Mouse (Mus musculus) testis, adult 2 months (tissue): ENCODE measurements around the gene Polr3g. TPM values are rescaled to one million over a fixed set of nuclear protein-coding genes. Genes with fewer than 3 reads are reported as not detected.
"Not testable (repeated sequence)": the region's sequence is repeated elsewhere in the genome, so short reads cannot be mapped to it uniquely, and the experiment has no call there.

Experiments
- H3K27ac ChIP-seq: fragments of 200-500 bp; 2 replicates; pipeline ENCODE4 v1.5.1; 2012; ENCODE audit warnings: low read depth, low read length; ENCODE audit not compliant: control insufficient read depth, insufficient read depth
- H3K27me3 ChIP-seq: fragments of 200-500 bp; 2 replicates; pipeline ENCODE4 v1.6.1; 2012; ENCODE audit warnings: mild to moderate bottlenecking, low read length, moderate library complexity; ENCODE audit not compliant: control insufficient read depth, insufficient read depth
- H3K36me3 ChIP-seq: fragments of 200-500 bp; 2 replicates; pipeline ENCODE4 v1.6.1; 2012; ENCODE audit warnings: mild to moderate bottlenecking, low read length; ENCODE audit not compliant: control insufficient read depth, insufficient read depth
- H3K4me1 ChIP-seq: fragments of 200-500 bp; 2 replicates; pipeline ENCODE4 v1.6.1; 2012; ENCODE audit warnings: low read length; ENCODE audit not compliant: control insufficient read depth, insufficient read depth
- H3K4me3 ChIP-seq: fragments of 200-500 bp; 2 replicates; pipeline ENCODE4 v1.5.1; 2012; ENCODE audit warnings: low read depth, mild to moderate bottlenecking, low read length, moderate library complexity, mixed read lengths; ENCODE audit not compliant: control insufficient read depth
- CTCF ChIP-seq: fragments of 200-500 bp; IDR thresholded peaks from 2 replicates; pipeline ENCODE4 v1.5.1; 2012; ENCODE audit warnings: low read depth, mild to moderate bottlenecking, inconsistent platforms, low read length, moderate library complexity; ENCODE audit not compliant: control insufficient read depth, insufficient read depth, insufficient replicate concordance
- POLR2A ChIP-seq: fragments of 200-500 bp; IDR thresholded peaks from 2 replicates; pipeline ENCODE4 v1.6.1; 2012; ENCODE audit warnings: low read depth, mild to moderate bottlenecking, inconsistent platforms, low read length, moderate library complexity; ENCODE audit not compliant: control insufficient read depth
- polyA plus RNA-seq: library from polyadenylated mRNA; depleted of rRNA; stranded (reverse); fragments of >200 nt; gene quantifications from 2 replicates; pipeline ENCODE4 v1.2.3, GENCODE M21; 2012; rRNA removed

Polr3g gene
- polyA plus RNA-seq, 1 experiment, result 7.7 TPM

GRCm38 (mm10) chr13:81629395-81629794 lies 81.4 kb downstream of the Polr3g start:
- Histone ChIP-seq H3K4me3 (no peak overlapping the region), H3K4me1 (peaks cover 8% of the 10 kb centered on the region), H3K36me3 (no peaks in the 10 kb centered on the region), H3K27me3 (no peaks in the 10 kb centered on the region), H3K27ac (no peak overlapping the region)
- no peak for TF ChIP-seq POLR2A
- no peak for TF ChIP-seq CTCF

- Histone ChIP-seq H3K4me3 (no peak overlapping the region), H3K4me1 (peaks cover 8% of the 10 kb centered on the region), H3K27me3 (no peaks in the 10 kb centered on the region), H3K27ac (no peak overlapping the region), H3K36me3 (no peaks in the 10 kb centered on the region)
- TF ChIP-seq CTCF (no peak), POLR2A (no peak)
These were observed 82.1 kb downstream of the Polr3g start for GRCm38 (mm10) chr13:81628631-81629190.

GRCm38 (mm10) chr13:81627861-81628260 lies 83.0 kb downstream of the Polr3g start:
- H3K36me3 ChIP-seq, H3K27ac ChIP-seq, H3K4me1 ChIP-seq, H3K27me3 ChIP-seq, H3K4me3 ChIP-seq: not testable (repeated sequence)

Other genes starting within 250 kb of the Polr3g start
- gene Adgrv1, start 77.9 kb downstream of the Polr3g start, polyA plus RNA-seq, result 5.8 and 6.7 TPM in 2 replicates
- gene Lysmd3, start 53.4 kb downstream of the Polr3g start, polyA plus RNA-seq, result 3.1 and 3.3 TPM in 2 replicates
- 3.1 and 3.3 TPM in 2 replicates for gene Mblac2, start 328 bp upstream of the Polr3g start, polyA plus RNA-seq
- 22.5 and 26.4 TPM in 2 replicates for gene Cetn3, start 72.1 kb upstream of the Polr3g start, polyA plus RNA-seq